Mouse (Mus musculus) erythroid progenitor cell, adult 5-6 weeks (primary cell): Measurements from ENCODE around the gene Plcb4. TPM values are rescaled to one million over a fixed set of nuclear protein-coding genes. Genes with fewer than 3 reads are reported as not detected.
A peak's percentile ranks its signal among the peaks of the same experiment; 100 is the strongest.
"Not testable (repeated sequence)": the region's sequence is repeated elsewhere in the genome, so short reads cannot be mapped to it uniquely, and the experiment has no call there.

Experiments used
- ATAC-seq: replicated peaks from 2 replicates; pipeline ENCODE4 v1.8.0; 2016; ENCODE audit warnings: moderate number of reproducible peaks, mild to moderate bottlenecking, moderate TSS enrichment, inconsistent platforms; ENCODE audit not compliant: poor library complexity, low FRiP score, severe bottlenecking
- total RNA-seq, 2 experiments: library from RNA; stranded (forward) in 1 of 2; stranded (reverse) in 1 of 2; fragments of 150-400 nt in 1 of 2; fragments of 186-747, 209-891 nt in 1 of 2; gene quantifications; 2 replicates each; pipeline versions ENCODE4 v1.2.3 to v1.2.4; 2015 to 2017; ENCODE audit warnings: low replicate concordance in 2 of 2

Gene Plcb4
- total RNA-seq, 2 experiments from 2014 or later: 0.84 to 1.2 TPM

DNA sequence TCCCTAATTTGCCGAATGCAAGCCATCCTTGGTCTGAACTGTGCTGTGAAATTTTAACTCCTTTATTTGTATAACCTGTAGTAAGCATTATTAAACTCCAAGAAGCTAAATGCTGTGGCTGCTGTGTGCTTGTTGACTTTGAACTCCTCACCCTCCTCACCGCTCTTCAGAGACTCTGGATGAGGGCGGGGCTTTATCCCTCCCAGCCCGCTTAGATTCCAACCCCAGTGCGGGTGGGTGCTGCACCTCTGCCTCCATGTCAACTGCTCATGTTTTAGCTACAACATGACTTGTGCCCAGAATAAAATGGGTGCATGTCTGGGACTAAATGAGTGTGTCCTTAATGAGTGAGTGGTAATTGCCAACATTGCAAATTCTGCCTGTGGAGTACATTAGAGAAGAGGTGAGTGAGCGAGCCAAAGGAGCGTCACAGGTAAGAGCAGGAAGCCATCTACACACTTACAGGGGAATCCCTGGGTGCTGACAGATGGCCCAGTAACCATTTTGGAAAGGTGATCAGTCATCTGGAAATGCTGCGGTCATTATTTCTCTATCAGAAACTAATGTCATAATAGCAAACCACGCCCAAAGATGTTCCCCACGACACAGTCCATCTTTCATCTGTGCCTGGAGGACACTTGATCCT, 13.8 kb downstream of the Plcb4 start:
- ATAC-seq: no peak

DNA sequence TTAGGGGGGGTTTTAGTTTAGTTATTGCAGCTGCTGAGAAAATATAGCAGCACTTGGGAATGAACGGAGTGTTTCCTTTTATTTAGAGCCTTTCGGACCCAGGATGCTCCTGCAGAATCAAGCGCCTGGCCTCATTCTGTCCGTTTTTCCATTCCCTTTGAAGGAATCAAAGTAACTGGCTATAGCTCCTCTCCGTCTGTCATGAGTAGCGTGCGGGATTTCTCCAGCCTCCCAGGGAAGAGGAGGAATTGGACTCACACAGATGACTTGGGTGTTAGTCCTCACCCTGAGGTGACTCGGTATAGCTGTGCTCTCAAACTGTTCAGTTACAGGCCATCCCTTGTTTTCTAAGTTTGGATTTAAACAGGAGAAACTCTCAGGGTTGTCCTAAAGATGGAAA, 14.8 kb downstream of the Plcb4 start:
- ATAC-seq: no peak

DNA sequence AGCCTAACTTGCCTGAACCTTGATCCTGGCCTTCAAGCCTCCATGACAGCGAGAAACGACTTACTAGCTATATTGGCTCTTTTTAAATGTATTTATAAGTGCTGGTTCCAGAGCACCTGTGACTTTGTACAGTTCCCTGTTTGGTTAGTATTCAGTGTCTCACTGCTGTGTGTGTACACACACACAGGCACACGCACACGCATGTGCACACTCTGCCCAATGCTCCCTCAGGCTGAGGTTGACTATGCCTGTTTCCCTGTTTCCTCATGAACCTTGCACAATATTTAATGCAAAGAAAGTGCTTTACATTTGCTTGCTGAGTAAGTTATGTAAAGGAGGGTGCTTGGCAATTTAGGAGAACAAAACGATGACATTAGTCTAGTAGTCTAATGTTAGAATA, 16.5 kb downstream of the Plcb4 start:
- ATAC-seq: no peak

DNA sequence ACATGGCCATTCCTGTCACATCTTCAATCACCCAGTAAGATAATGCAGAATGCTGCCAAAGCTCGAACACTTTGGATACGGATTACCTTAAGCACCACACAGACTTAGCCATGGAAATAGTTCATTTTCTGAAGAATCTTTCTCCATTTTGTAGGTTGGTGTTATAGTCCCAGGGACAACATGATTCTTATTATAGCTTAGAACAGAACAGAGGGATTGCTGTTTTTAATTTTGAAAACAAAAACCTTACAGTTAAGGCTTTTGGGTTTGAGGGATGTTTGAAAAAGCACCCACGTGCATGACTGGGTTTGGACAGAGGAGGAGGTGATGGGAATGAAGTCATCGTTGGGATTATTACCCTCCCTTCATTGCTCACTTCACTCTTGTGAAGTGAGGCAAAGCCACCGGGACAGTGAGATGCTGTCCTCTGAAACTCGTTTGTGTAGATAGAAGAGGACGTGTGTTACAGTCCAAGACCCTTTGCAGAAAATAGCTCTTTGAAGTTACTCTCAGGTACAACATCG, 18.2 kb downstream of the Plcb4 start:
- ATAC-seq: no peak

DNA sequence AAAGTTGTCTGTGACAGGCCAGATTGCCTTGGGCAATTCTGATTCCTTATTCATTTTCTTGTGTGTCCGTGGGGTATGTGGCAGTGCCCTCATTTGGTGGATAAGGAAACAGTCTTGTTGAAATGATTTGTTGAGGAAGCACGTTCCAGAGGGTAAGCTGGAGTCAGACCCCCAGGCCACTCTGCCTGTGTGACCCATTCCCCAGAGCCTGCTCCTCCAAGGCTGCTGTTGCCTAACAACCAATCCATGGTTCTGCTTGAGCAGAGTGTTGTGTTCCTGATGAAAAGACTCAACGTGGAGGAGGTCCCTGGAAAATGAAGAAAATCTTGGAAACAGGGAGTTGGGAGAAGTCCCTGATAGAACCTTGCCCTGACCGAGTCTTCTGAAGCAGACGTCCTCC, 18.8 kb downstream of the Plcb4 start:
- ATAC-seq: no peak

DNA sequence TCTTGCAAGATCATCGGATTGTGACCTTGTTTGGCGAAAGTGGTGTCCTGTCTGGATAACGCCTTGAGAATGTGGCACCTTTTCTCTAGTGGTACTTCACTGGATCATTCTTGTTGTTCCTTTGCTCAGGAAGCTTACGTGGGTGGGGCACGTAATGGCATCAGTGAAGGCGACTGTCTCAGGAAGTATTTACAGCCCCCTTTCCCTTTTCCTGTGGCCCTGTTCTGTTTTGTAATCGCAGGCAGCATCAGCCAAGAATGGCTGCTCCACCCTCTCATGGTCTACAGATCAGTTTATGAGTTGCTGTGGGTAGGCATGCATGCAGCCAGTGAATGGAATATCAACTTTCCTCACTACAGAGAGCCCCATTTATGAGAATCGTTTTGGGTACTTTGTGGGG, 21.2 kb downstream of the Plcb4 start:
- ATAC-seq: no peak

DNA sequence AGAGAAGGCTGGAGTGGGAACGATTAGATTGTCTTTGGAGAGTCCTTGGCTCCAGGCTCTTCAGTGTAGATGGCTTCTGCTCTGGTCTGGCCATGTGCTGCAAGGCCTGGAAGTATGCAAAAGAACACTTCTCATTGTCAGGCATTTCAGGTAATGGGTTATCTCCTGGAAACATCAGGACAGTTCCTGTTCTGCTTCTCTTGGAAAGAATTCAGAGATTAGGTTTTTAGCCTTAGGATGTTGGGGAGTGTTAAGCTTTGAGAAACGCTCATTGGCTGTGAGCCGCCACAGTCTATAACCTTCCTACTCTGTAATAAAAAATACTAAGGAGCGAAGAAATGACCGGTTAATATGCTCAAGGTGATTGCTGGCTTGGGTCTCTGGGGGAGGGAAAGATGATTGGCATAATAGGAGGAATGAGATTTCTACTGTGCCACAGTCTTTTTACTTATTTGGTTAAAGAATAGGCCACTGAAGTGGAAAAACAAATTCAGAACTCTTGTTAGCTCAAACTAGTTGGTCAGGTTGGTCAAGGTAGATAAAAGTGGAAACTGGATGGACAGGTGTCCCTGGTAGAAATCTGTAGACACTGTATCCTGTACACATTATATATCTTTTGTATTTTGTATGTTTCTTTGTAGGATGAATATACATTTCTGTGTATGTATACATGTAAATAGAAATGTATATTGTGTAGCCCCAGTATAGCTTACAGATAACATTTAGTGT, 21.8 kb downstream of the Plcb4 start:
- ATAC-seq: no peak

DNA sequence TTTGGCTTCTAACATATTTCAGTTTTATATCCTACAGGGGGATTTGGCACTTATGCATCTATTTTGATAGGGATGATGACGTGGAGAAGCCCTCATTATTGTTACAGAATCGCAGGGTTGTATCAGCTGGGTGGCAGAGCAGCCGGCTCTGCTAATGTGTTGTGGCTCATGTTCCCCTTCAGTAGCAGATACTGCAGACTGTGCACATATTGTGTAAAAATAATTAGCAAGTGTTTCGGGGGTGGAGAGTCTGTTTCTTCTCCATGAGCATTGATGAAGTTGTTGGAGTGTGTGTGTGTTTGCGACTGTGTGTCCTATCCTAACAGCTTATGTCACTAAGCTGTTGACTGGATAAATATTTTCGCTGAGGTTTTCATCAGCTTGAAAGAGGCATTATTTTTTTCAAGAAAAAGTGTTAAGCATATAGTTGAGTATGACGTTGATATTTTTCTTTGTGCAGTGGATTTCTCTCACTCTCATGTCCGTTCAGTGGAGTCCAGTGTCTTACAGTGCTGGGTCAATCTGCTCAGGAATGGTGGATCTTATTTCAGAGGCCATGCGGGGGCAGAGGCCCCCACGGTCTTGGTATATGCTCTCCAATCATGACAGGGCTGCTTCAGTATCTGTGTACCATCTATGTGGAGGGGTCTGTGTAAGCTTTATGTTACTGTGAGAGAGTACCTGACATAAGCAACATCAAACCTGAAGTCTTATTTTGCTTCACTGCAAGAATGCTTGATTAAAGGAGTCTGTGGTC, 25.1 kb downstream of the Plcb4 start:
- ATAC-seq: no peak

DNA sequence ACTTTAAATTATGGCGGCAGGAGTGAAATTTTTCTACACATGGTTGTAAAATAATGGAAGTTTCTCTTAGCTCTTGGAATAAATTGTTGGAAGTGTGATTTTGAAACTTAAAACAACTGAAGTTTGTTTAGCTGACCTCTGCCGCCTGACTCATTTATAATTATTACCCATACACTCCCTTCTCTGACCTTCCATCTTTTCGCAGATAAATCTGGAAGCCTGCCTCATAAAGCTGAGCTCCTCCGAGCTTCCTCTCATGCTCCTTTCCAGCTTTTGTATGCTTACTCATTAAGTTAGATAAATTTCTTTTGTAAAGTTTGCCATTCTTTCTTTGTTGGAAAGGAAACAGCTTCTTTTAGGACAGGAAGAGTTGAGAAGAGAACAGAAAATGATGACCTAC, 27.9 kb downstream of the Plcb4 start:
- ATAC-seq: no peak

DNA sequence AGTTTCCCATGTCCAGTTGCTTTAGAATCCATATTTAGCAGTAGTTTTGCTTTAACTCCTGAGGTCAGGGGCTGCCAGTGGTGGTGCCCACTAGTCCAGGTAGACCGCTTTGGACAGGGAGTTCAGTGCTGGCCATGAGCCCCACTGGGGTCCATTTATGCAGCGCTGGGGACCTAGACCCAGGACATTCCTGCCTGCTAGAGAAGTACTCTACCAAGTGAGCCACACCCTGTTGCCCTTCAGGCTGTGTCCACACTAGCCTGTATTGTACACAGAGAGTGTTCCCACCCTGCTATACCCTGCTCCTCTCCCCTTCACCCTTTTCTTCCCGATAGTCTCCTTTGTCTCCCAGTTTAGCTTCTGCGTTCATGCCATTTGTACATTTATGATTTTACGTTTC, 28.8 kb downstream of the Plcb4 start:
- no peak for ATAC-seq

DNA sequence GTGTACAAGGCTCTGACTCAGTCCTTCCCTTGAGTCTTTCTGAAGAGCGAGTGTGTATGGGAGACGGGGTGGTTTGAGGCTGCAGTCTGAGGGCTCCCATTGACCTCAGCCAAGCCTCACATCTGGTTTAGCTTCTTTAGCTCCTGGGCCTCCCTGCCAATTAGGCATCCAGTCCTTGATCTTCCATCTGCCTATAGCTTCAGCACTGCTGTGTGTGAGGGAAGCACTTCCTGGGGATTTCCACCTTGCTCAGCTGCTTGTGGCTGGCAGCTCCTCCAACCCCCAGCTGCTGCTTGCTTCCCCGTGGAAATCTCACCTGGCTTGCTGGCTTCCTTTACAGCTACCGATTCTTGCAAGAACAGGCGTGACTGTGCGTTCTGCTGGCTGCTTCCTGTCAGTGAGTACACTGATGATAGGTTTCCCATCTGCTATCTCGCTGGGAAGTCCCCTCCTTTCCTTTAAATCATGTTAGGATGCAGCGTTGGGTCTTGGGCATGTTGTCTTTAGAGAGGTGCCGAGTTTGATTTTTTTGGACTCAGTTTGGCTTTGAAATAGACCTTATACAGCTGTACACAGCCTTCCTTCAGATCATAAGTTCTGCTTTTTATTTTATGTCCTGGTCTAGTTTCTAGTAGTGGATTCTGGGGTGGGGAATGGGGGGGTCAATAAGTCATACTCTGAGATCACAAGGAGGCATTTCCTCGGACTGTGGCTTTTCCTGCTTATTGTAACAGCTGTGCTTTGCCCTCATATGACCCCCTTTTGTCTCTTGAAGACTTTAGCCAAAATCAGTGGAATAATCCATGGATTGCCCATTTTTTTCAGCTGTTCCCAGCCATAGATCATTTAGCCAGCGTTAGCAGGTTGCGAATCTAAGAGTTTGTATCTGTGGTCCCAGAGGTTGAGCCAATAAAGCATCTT, 34.0 kb downstream of the Plcb4 start:
- no peak for ATAC-seq

DNA sequence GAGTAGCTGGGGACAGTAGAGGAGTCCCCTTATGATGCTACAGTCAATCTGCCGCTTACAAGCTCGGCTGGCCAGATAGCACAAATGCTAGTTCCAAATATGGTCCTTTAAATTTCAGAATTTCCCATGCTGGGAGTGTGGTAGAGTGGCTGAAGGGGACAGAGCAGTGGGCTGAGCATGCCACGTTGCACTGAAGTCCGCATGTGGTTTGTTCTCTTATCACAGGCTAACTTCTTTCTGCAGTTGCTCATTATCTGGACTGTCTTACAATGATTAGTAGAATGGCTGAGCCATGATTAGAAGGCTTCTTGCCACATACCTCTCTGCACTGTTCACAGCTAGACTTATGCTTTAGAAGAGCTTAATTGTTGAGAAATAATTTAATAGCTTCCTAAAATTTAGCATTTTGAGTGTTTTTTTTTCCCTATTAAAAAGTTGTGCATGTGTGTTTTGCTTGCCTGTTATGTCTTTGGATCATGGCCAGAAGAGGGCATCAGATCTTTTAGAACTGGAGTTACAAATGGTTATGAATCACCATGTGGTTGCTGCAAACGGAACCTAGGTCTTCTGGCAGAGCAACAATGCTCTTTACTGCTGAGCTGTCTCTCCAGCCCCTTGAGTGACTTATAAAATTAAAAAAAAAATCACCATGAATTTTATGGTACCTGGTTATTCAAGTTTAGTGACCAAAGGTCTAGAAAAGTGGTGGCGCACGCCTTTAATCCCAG, 42.0 kb downstream of the Plcb4 start:
- peak; percentile 73 for ATAC-seq

DNA sequence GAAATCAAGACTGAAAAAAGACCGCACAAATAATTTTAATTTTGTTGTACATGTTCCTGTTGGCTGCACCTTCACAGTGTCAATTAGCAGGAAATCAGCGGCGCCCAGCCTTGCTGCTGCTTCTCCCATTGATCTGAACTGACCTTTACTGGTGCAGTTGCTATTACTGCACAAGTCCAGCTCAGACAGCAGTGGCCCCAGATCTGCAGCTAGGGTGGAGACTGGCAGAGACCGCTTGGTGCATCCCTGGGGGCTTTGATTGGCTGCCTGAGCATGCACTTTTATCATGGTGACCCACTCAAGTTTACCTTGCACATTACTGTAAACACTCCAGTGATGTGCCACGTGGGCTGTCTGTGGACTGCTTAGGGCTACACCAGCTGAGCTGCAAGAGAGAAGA, 45.9 kb downstream of the Plcb4 start:
- no peak for ATAC-seq

DNA sequence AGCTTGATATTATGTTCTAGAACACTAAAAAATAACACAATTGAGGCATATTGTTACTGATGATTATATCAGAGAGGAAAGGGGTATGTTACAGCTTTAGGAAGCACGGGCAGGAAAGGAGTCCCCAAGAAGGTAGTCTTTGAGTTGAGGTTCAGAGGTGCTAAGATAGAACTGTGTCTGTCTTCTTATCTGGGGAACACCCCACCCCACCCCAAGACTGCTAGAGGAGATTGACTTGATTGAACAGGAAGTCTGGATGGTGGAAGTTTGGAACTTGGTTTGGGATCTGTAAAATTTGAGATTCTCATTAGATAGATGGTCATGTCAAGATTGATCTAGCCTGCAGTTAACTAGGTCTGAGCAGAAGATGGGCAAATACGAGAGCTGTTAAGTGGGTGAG, 48.5 kb downstream of the Plcb4 start:
- no peak for ATAC-seq

DNA sequence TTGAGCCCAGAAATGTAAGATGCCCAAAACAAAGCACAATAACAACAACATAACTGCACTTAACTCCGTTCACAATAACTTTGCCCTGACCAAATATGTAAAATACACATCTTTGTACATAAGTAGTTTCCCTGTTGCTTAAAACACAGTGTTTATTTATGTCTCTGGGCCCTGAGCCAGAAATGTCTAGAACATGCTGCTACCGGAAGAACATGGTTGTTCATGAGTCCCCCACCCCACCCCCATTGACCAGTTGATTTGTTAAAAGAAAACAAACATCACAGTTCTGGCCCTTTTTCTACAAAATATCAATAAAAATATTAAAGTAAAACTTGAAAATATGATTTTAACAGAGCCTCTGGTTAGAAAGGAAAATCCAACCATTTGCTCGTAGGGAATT, 49.6 kb downstream of the Plcb4 start:
- no peak for ATAC-seq

DNA sequence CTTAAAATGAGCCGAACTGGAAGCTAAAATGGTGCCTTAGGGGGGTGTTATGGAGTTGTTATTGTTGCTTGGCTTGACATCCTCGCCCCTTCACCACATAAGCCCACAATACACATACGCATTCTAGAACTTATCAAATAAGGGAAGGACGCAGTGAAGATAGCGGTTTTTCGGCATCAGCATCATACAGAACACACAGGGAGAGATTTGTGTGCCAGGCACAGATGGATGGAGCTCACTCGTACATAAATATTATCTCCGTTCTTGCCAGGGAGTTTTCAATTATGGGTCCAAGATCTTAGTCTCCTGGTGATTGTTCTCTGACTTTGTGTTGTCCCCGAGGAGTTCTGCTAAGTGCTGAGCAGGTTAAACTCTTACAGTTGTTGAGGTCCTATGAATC, 50.0 kb downstream of the Plcb4 start:
- ATAC-seq: no peak

DNA sequence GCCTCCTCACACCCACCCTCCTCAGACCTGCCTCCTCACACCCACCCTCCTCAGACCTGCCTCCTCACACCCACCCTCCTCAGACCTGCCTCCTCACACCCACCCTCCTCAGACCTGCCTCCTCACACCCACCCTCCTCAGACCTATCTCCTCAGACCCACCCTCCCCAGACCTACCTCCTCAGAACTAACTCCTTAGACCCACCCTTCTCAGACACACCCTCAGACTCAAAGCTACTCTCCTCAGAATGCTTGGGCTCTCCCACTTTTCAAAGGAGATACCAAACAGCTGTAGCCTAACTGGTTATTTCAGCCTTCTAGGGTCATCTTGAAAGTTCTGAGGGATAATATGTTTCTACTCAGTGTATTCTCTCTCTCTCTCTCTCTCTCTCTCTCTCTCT, 50.9 kb downstream of the Plcb4 start:
- not testable (repeated sequence) for ATAC-seq

DNA sequence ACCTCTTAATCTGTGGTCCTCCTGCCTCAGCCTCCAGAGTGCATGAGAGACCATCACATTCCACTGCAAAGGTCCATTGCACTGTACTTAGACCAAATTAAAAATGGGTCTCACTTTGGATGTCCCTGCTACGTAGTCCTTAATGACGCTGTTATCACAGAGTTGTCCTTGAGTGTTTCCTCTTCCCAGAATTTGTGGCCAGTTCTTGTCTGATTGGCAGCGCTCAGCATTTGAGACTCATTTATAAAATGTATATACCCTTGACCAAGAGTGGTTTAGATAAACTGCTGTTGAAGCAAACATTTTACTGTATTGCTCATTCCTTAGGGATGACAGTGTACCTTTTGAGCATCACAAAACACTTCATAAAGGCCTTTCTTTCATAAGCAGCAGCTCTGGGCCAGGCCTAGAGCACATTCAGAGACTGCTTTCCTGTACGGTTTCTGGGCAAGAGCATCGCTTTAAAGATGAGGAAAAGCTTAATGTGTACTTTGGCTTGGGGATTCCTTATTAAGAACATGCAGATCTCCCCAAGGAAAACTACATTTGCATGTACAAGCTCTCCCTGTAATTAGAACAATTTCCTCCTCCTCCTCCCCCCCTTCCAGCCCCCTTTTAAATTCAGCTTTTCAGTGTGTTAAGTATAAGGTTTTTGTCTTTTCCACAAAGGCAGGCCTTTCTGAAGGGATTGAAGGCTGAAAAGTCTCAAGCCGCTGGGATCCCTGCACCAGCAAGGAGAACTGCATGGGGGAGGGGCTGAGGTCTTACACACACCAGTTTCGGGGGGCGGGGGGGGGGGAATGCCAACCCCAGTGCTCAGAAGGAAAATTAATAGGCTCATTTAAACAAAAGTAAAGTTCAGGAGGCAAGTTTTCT, 52.5 kb downstream of the Plcb4 start:
- no peak for ATAC-seq
